Mouse (Mus musculus): ENCODE measurements at regions not wholly inside any gene's neighbourhood (a gene's known extent, or its start where the extent isn't known, plus 50 kb on each side); places are given as distances from the start of the nearest gene placed in this dataset.
"Not testable (repeated sequence)": the region's sequence is repeated elsewhere in the genome, so short reads cannot be mapped to it uniquely, and the experiment has no call there.

DNA sequence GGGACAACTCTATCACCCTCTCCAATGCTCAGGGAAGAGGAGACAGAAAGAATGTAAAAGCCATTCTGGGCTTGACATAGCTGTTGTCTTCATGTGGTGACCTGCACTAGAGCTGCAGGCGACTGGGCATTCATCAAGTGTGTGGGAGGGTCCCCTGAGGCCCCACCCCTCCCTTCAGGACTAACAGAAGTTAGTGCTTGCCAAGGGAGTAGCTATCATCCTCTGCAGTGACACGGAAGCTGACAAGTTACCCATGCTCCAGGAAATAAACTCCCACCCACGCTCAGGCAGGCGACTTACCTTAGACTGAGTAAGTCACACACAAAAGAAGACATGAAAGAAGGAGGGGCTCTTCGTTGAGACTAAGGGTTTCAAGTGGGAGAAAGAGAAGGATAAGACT lies 114.0 kb upstream of the Adgrf1 start:
- H3K9me3 ChIP-seq (replicated peaks; ENCODE audit: control insufficient read depth, low read length) = no peaks in the 10 kb centered on the region
- no peak overlapping the region for H3K4me3 ChIP-seq (ENCODE audit: low read depth, low read length)
- H3K9ac ChIP-seq (replicated peaks; ENCODE audit: low read depth, low read length) = no peak overlapping the region
- no peak for TF ChIP-seq CTCF (IDR thresholded peaks at IDR 0.05; ENCODE audit: low read depth)
- TF ChIP-seq EP300 (IDR thresholded peaks at IDR 0.05; ENCODE audit: low read depth) = no peak
- peaks cover 4% of the 10 kb centered on the region; the same call in 1 of the 2 replicates for H3K4me1 ChIP-seq (ENCODE audit: control insufficient read depth, insufficient read depth)
- no peaks in the 10 kb centered on the region for H3K36me3 ChIP-seq (replicated peaks; ENCODE audit: control insufficient read depth, insufficient read depth, low read length)
- no peaks in the 10 kb centered on the region for H3K27me3 ChIP-seq (ENCODE audit: control insufficient read depth, insufficient read depth, low read length)
- no peak overlapping the region for H3K4me2 ChIP-seq (ENCODE audit: low read depth, low read length)
- DNase-seq (ENCODE audit: low spot score) (no peak), ATAC-seq (ENCODE audit: insufficient read depth, low read depth) (no peak)
- H3K27ac ChIP-seq (ENCODE audit: low read depth) = no peak overlapping the region
- 52% methylated on average over 5 of the region's 5 CpGs for WGBS

- no peaks in the 10 kb centered on the region for H3K27me3 ChIP-seq (ENCODE audit: control insufficient read depth, insufficient read depth, low read length)
- ATAC-seq (ENCODE audit: insufficient read depth, low read depth) (0 out of 2 replicates have a peak, but pooled peaks have one; percentile 36), DNase-seq (ENCODE audit: low spot score) (no peak)
- TF ChIP-seq EP300 (IDR thresholded peaks at IDR 0.05; ENCODE audit: low read depth) = no peak
- TF ChIP-seq CTCF (IDR thresholded peaks at IDR 0.05; ENCODE audit: low read depth) = no peak
- H3K36me3 ChIP-seq (replicated peaks; ENCODE audit: control insufficient read depth, insufficient read depth, low read length) = no peaks in the 10 kb centered on the region
- no peak overlapping the region for H3K9ac ChIP-seq (replicated peaks; ENCODE audit: low read depth, low read length)
- WGBS = 46% methylated on average over 15 of the region's 15 CpGs
- H3K9me3 ChIP-seq (replicated peaks; ENCODE audit: control insufficient read depth, low read length) = no peaks in the 10 kb centered on the region
- H3K4me2 ChIP-seq (ENCODE audit: low read depth, low read length) = 0 out of 2 replicates have a peak overlapping the region, but pooled peaks have one; percentile 13
- H3K4me1 ChIP-seq (ENCODE audit: control insufficient read depth, insufficient read depth) = peaks cover 4% of the 10 kb centered on the region; the same call in 1 of the 2 replicates
- H3K4me3 ChIP-seq (ENCODE audit: low read depth, low read length) = no peak overlapping the region
- no peak overlapping the region for H3K27ac ChIP-seq (ENCODE audit: low read depth)
Observed at GRCm38 (mm10) chr17:43157781-43158501, 112.2 kb upstream of the Adgrf1 start.

GRCm38 (mm10) chr17:43158741-43159140 lies 111.4 kb upstream of the Adgrf1 start:
- H3K27ac ChIP-seq (ENCODE audit: low read depth) = no peak overlapping the region
- TF ChIP-seq CTCF (IDR thresholded peaks at IDR 0.05; ENCODE audit: low read depth) (no peak), EP300 (IDR thresholded peaks at IDR 0.05; ENCODE audit: low read depth) (no peak)
- no peak overlapping the region for H3K4me3 ChIP-seq (ENCODE audit: low read depth, low read length)
- DNase-seq (ENCODE audit: low spot score) (no peak), ATAC-seq (ENCODE audit: insufficient read depth, low read depth) (no peak)
- no peak overlapping the region for H3K9ac ChIP-seq (replicated peaks; ENCODE audit: low read depth, low read length)
- H3K4me2 ChIP-seq (ENCODE audit: low read depth, low read length) = 0 out of 2 replicates have a peak overlapping the region, but pooled peaks have one; percentile 13
- H3K4me1 ChIP-seq (ENCODE audit: control insufficient read depth, insufficient read depth) = peaks cover 4% of the 10 kb centered on the region; the same call in 1 of the 2 replicates
- H3K27me3 ChIP-seq (ENCODE audit: control insufficient read depth, insufficient read depth, low read length) = no peaks in the 10 kb centered on the region
- no peaks in the 10 kb centered on the region for H3K36me3 ChIP-seq (replicated peaks; ENCODE audit: control insufficient read depth, insufficient read depth, low read length)
- 32% methylated on average over 10 of the region's 10 CpGs for WGBS
- H3K9me3 ChIP-seq (replicated peaks; ENCODE audit: control insufficient read depth, low read length) = no peaks in the 10 kb centered on the region

GRCm38 (mm10) chr17:43161306-43161705 lies 108.8 kb upstream of the Adgrf1 start:
- not testable (repeated sequence) for H3K27me3 ChIP-seq (ENCODE audit: control insufficient read depth, insufficient read depth, low read length); ATAC-seq (ENCODE audit: insufficient read depth, low read depth); DNase-seq (ENCODE audit: low spot score); H3K4me1 ChIP-seq (ENCODE audit: control insufficient read depth, insufficient read depth); H3K27ac ChIP-seq (ENCODE audit: low read depth); H3K9me3 ChIP-seq (replicated peaks; ENCODE audit: control insufficient read depth, low read length); H3K9ac ChIP-seq (replicated peaks; ENCODE audit: low read depth, low read length); H3K4me3 ChIP-seq (ENCODE audit: low read depth, low read length); H3K36me3 ChIP-seq (replicated peaks; ENCODE audit: control insufficient read depth, insufficient read depth, low read length); H3K4me2 ChIP-seq (ENCODE audit: low read depth, low read length)
- 71% methylated on average over 8 of the region's 10 CpGs for WGBS

GRCm38 (mm10) chr17:43163126-43163525 lies 107.0 kb upstream of the Adgrf1 start:
- Histone ChIP-seq H3K9me3 (replicated peaks; ENCODE audit: control insufficient read depth, low read length) (no peaks in the 10 kb centered on the region), H3K4me2 (ENCODE audit: low read depth, low read length) (no peak overlapping the region), H3K4me1 (ENCODE audit: control insufficient read depth, insufficient read depth) (peaks cover 4% of the 10 kb centered on the region; the same call in 1 of the 2 replicates), H3K4me3 (ENCODE audit: low read depth, low read length) (no peak overlapping the region), H3K36me3 (replicated peaks; ENCODE audit: control insufficient read depth, insufficient read depth, low read length) (no peaks in the 10 kb centered on the region), H3K27ac (ENCODE audit: low read depth) (no peak overlapping the region), H3K9ac (replicated peaks; ENCODE audit: low read depth, low read length) (no peak overlapping the region), H3K27me3 (ENCODE audit: control insufficient read depth, insufficient read depth, low read length) (no peaks in the 10 kb centered on the region)
- DNase-seq (ENCODE audit: low spot score) = no peak
- ATAC-seq (ENCODE audit: insufficient read depth, low read depth) = no peak
- TF ChIP-seq EP300 (IDR thresholded peaks at IDR 0.05; ENCODE audit: low read depth) (no peak), CTCF (IDR thresholded peaks at IDR 0.05; ENCODE audit: low read depth) (no peak)
- WGBS = 81% methylated on average over 4 of the region's 4 CpGs

DNA sequence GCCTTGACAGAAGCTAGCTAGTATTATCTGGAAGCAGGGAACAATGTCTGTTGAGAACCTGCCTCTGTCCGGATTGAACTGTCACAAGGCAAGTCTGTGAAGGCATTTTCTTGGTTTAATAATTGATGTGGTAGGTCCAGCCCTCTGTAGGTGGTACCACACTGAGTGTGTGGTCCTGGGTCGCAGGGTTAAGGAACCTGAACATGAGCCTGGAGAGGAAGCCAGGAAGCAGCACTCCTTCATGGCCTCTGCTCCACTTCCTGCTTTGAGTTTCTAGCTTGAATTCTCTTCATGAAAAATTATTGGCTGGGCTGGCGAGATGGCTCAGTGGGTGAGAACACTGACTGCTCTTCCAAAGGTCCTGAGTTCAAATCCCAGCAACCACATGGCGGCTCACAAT lies 104.0 kb upstream of the Adgrf1 start:
- Histone ChIP-seq H3K9me3 (replicated peaks; ENCODE audit: control insufficient read depth, low read length) (no peaks in the 10 kb centered on the region), H3K4me1 (ENCODE audit: control insufficient read depth, insufficient read depth) (no peaks in the 10 kb centered on the region), H3K27me3 (ENCODE audit: control insufficient read depth, insufficient read depth, low read length) (no peaks in the 10 kb centered on the region), H3K4me3 (ENCODE audit: low read depth, low read length) (no peak overlapping the region), H3K36me3 (replicated peaks; ENCODE audit: control insufficient read depth, insufficient read depth, low read length) (no peaks in the 10 kb centered on the region), H3K9ac (replicated peaks; ENCODE audit: low read depth, low read length) (no peak overlapping the region), H3K4me2 (ENCODE audit: low read depth, low read length) (no peak overlapping the region), H3K27ac (ENCODE audit: low read depth) (no peak overlapping the region)
- ATAC-seq (ENCODE audit: insufficient read depth, low read depth) (no peak), DNase-seq (ENCODE audit: low spot score) (no peak)
- TF ChIP-seq EP300 (IDR thresholded peaks at IDR 0.05; ENCODE audit: low read depth) (no peak), CTCF (IDR thresholded peaks at IDR 0.05; ENCODE audit: low read depth) (no peak)
- WGBS = 63% methylated on average over 4 of the region's 4 CpGs
